Mouse (Mus musculus) embryo, embryonic 10.5 days (tissue): ENCODE measurements around the gene Id1.

ENCODE experiments used
- DNase-seq: peaks from one replicate; pipeline ENCODE4 v3.0.0-alpha.2; 2015; ENCODE audit warnings: low spot score

Gene Id1

DNA sequence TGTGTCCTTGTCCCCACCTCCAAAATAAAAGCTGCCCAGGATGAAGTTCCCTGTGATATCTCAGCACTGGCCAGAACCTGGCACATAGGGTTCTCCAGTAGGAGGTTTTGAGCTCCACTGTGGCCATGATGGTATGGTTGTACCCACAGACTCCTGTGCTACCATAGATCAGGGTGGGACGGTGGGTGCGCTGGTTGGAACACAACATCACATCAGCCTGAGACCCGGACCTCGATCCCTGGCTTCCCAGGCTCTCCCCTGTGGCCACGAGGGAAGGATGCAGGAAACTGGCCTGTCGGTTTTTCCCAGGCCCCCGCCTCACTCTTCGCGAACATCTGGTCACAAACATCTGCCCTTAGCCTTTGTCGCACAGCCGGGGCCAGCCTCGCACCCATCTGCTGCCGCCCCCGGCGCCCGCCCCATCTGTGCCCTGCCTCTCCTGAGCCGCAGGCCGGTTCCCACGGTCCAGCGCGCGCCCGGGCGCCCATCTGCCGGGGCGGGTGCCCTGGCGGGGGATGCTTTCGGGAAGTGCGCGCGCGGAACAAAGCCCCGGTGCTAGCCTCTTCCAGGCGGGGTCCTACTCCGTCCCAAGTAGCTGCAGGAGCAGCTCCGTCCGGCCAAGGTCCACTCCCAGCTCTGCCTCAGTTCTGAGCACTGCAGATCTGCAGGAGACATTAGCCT lies 12.3 kb upstream of the Id1 start:
- peak; percentile 71 for DNase-seq

GRCm38 (mm10) chr2:152724332-152724723 lies 11.7 kb upstream of the Id1 start:
- DNase-seq = no peak

- DNase-seq = no peak
These were observed 10.8 kb upstream of the Id1 start for GRCm38 (mm10) chr2:152725178-152725750.

DNA sequence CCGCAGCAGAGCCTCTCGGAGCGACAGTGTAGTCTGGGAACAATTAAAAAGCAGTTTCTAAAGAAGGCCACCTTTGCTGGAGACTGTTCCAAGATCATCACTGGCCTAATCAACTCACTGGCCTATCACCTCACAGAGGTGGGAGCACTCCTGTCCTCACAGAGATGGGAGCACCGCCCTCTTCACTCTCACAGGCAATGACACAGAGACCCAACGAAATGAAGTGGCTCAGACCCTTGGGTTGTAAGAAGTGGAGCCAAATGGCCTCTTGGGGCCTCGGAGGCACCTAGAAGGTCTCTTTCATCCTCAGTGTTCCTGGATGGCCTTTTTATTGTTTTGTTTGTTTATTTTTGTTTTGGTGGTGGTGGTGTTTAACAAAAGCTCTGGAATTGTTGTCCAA lies 9.8 kb upstream of the Id1 start:
- DNase-seq = no peak

DNA sequence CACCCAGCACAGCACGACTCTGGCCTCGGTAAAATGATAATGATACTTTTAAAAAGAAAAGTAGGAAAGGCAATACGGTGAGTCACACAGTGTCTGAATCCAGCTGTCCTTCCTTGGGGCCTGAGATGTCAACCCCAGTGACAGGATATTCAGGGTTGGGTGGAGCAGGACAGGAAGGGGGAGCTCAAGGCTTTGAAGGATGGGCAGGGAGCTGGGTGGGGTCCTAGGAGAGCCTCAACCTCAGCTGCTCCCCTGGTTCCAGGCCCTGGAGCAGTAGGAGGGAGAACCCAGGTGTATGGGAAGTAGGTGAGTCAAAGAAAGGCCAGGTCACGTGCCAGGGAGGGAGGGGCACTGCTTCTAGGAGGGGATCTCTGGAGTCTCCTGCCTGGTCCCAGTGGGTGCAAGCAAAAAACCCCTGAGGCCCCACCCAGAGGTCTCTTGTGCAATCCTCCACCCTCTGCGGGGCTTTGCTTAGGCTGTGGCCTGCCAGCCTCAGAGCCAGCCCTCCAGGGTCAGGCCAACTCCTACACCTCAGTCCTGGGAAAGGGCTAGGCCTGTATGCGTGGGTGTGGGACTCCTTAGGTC lies 9.2 kb upstream of the Id1 start:
- no peak for DNase-seq

DNA sequence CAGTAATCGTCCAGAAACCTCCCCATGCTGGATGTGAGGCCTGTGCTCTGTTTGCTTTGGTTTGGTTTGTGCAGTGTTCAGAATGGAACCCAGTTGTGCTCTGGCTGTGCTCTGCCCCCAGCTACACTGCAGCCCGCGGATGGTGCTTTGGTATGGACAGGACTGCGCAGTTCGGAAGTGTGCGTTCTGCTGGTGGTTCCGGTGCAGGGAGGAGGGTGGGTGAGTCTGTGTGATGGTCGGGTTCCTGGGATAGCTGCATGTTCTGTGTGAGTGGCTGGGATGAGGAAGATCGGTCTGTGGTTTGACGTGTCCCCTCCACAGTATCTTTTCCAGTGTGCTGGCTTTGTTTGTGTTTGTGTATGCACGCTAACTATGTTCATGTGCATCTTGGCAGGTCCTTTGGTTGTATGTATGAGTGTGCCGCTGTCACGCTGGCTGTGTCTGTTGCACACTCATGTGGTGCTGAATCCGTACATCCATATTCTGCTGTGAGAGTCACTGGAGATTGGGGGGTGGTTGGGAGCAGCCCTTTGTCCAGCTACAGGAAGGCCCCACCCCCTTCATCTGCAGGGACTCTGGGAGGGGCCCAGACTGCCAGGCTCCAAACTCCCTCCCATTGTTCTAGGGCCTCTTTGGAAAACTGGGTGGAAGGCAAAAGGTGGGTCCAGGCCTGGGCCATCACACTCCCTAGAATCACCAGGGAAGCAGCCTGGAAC lies 8.1 kb upstream of the Id1 start:
- no peak for DNase-seq

DNA sequence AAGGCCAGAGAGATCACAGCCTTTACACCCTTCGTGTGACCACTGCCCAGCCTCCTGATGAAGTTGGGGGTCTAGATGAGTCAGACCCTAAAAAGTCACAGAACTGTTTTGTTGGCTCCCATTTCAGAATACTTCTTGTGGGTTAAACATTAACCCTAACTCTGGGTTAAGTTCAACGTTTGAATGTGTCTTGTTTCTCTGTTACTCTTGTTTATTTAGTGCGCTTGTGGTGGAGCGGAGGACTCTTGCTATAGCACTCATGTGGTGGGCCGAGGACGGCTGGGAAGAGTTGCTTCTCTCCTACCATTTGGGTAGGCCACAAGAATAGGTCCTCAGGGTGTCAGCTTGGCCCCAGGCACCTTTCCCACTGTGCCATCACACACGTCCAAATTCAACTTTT lies 7.5 kb upstream of the Id1 start:
- DNase-seq = no peak

GRCm38 (mm10) chr2:152729013-152729635 lies 6.9 kb upstream of the Id1 start:
- no peak for DNase-seq

DNA sequence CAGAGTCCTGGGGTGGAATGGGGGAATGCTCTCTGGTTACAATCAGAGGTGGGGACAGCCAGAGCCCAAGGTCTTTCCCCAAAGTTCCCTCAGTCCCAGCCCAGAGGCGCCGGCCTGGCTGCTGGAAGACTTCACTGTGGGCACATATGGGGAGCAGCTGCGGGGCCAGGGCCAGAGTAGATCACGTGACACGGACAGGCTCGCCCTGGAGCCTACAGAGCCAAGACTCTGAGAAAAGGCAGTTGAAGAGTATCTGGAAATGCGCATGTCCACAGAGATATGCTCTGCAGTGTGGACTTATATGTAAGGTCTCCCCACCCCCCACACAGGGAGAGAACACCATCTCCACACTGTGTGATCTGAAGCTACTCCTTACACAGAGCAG lies 6.4 kb upstream of the Id1 start:
- peak; percentile 85 for DNase-seq

GRCm38 (mm10) chr2:152733201-152733600 lies 2.9 kb upstream of the Id1 start:
- DNase-seq = no peak

DNA sequence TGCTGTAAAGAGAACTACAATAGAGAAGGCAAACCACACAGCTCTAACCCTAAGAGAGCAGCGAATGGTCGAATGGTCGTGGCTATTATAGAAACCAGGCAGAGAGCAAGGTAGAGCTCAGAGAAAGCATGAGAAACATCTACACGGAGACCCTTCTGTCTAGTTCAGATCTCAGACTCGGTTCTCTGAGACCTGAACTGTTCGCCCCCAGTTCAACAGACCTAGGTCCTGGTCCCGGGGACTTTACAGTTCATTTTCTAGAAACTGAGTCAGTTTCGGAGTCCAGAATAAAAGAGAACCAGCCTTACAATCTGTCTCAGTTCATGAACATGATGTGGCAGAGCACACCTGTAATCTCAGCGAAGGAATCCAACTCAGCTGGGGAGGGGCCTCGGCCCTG lies 1.6 kb upstream of the Id1 start:
- no peak for DNase-seq

DNA sequence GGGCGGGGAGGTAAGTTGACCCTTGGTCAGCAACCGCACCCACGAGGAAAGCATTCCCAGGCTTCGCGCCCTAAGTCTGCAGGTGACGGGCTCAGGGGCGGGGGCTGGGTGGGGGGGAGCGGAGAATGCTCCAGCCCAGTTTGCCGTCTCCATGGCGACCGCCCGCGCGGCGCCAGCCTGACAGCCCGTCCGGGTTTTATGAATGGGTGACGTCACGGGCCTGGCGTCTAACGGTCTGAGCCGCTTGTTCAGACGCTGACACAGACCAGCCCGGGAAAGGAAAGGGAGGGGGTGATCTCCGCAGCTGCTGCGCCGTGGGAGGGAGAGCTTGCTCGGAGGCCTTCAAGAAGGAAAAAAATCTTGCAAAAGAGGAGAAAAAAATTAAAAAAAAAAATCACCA lies 1.1 kb upstream of the Id1 start:
- DNase-seq = peak; percentile 99

DNA sequence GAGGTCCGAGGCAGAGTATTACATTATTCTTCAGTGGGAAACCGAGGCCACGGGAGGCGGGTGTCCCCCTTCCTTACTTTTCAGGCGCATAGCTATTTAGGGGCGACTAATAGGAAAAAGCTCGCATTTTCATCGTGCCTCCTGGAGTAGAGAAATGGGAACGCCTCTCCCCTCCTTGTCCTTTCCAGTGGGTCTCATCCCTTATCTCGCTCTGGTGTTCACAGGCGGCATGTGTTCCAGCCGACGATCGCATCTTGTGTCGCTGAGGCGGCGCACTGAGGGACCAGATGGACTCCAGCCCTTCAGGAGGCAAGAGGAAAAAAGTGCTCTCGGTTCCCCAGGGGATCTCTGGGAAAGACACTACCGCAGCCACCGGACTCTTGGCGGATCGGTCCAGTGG lies 697 bp downstream of the Id1 start:
- DNase-seq = peak; percentile 68

GRCm38 (mm10) chr2:152737306-152738221 lies 1.5 kb downstream of the Id1 start:
- peak; percentile 76 for DNase-seq

DNA sequence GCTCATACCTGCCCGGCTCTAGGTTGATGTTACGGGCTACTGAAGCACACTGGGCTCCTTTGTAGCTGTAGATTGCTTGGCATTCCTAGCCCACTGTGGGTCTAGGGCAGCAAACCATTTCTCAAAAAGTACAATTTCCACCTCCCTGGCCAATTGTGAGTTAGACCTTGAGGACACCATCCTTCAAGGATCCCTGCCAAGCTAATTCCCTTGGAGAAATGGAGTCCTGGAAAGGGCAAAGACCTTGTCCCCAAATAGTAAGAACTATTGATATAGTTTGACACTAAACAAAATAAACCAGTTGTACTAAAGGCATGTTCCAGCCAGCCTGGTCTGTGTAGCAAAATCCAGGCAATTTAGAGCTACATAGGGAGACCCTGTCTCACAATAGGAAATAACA lies 2.3 kb downstream of the Id1 start:
- DNase-seq = no peak

- peak; percentile 85 for DNase-seq
These were observed 3.2 kb downstream of the Id1 start for GRCm38 (mm10) chr2:152739031-152739841.

GRCm38 (mm10) chr2:152739842-152740260 lies 3.8 kb downstream of the Id1 start:
- DNase-seq = no peak

GRCm38 (mm10) chr2:152740490-152740889 lies 4.4 kb downstream of the Id1 start:
- DNase-seq = no peak

- no peak for DNase-seq
These were observed 5.3 kb downstream of the Id1 start for GRCm38 (mm10) chr2:152741153-152742041.

DNA sequence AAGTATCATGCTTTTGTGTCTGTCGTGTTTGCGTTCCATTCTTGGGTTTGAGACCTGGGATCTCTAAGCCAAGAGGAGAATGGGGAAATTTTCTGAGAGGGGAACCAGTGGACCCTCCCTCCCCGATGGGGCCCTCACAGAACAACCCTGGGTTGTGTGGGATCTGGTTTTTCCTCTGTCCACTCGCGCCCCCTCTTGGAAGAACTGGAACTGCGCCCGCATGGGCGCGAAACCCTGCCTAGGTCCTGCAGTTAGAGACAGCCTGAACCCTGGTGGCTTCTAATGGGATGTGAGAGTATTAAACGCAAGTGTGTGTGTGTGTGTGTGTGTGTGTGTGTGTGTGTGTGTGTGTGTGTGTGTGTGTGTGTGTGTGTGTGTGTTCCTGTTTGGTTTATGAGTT lies 6.4 kb downstream of the Id1 start:
- peak; percentile 87 for DNase-seq
